Mouse (Mus musculus) T-helper 1 cell (primary cell): ENCODE measurements around the gene Rack1.
"Not testable (repeated sequence)": the region's sequence is repeated elsewhere in the genome, so short reads cannot be mapped to it uniquely, and the experiment has no call there.

ENCODE experiments used
- in situ Hi-C: fragments of 300-600 bp; cut with MboI, MseI; formaldehyde crosslinking; loops from one replicate; pipeline ENCODE4 v1.15.1; 2025; ENCODE audit warnings: high pct_unique_total_duplicates

Gene Rack1

DNA sequence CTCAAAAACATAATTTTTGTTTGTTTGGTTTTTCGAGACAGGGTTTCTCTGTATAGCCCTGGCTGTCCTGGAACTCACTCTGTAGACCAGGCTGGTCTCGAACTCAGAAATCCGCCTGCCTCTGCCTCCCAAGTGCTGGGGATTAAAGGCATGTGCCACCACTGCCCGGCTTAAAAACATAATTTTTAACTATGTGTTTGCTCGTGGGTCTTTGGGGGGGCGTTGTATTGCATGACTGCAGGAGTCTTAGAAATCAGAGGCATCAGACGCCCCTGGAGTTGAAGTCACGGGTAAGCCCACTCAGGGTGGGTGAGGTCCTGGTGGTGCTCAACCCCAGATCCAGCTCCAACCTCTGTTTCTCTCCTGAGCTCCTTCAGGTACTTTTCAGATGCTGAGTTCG lies 8.2 kb upstream of the Rack1 start:
- in situ Hi-C loops: not testable (repeated sequence)

- in situ Hi-C loops: no loop called here
These were observed 6.9 kb upstream of the Rack1 start for GRCm38 (mm10) chr11:48793184-48793583.

GRCm38 (mm10) chr11:48795221-48795620 lies 4.9 kb upstream of the Rack1 start:
- in situ Hi-C loops: loop anchor here (5.0 kb wide), 1 partner anchor 302 kb away; no protein-coding TSS in a partner anchor

GRCm38 (mm10) chr11:48796290-48796689 lies 3.8 kb upstream of the Rack1 start:
- in situ Hi-C loops: loop anchor here (5.0 kb wide), 1 partner anchor 301 kb away; no protein-coding TSS in a partner anchor

GRCm38 (mm10) chr11:48797287-48797686 lies 2.8 kb upstream of the Rack1 start:
- in situ Hi-C loops: loop anchor here (5.0 kb wide), 1 partner anchor 300 kb away; no protein-coding TSS in a partner anchor

DNA sequence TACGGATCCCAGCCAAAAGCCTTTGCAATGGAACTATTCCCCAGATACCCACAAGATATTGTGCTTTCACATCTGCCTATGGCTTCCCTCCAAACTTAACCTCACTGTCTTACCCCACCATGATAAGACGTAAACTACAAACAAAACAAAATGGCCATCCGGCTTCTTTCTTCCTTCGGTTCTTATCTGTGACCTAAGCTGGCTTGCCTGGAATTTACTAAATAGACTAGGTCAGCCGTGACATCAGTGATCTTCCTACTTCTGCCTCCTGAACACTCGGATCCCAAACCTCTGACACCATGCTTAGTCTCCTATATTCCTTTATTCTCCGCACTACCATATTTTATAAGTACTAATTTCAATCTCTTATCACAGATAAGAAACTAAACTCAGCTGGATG lies 1.8 kb upstream of the Rack1 start:
- in situ Hi-C loops: loop anchor here (5.0 kb wide), 1 partner anchor 299 kb away; no protein-coding TSS in a partner anchor

DNA sequence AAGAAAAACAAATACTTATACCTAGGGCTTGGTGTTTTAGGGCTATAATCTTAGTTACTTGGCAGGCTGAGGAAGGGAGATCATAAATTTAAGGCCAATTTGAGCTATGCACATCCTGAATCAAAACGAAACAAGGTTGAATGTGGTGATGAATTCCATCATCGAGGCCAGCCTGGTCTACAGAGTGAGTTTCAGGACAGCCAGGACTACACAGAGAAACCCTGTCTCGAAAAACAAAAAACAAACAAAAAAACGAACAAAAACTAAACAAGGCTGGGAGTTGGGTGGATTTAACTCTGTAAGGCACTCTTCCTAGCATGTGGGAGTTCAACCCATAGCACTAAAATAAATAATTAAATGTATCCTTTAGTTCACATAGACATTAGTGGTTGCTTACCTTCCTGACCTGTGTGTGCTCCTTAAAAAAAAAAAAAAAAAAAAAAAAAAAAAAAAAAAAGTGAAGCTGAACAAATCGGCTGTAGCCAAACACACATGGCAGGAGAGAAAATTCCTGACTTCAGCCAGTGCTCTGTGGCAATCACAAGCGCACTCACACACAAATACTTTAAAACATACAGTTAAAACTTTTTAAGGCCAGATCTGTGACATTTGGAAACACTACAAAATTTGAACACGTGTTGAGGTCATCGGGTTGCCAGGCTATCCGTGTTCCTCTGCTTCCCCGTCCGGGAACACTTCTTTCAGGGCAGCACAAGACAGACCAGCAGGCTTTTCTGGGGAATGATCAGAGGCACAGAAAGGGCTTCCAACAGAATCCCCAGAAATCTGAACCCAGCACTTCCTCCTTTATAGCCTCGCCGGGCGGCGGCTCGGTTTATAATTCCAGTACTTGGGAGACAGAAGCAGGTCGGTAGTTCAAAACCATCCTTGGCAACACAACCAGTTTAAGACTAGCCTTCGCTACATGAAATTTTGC lies 880 bp upstream of the Rack1 start:
- in situ Hi-C loops: loop anchor here (5.0 kb wide), 1 partner anchor 298 kb away; no protein-coding TSS in a partner anchor

DNA sequence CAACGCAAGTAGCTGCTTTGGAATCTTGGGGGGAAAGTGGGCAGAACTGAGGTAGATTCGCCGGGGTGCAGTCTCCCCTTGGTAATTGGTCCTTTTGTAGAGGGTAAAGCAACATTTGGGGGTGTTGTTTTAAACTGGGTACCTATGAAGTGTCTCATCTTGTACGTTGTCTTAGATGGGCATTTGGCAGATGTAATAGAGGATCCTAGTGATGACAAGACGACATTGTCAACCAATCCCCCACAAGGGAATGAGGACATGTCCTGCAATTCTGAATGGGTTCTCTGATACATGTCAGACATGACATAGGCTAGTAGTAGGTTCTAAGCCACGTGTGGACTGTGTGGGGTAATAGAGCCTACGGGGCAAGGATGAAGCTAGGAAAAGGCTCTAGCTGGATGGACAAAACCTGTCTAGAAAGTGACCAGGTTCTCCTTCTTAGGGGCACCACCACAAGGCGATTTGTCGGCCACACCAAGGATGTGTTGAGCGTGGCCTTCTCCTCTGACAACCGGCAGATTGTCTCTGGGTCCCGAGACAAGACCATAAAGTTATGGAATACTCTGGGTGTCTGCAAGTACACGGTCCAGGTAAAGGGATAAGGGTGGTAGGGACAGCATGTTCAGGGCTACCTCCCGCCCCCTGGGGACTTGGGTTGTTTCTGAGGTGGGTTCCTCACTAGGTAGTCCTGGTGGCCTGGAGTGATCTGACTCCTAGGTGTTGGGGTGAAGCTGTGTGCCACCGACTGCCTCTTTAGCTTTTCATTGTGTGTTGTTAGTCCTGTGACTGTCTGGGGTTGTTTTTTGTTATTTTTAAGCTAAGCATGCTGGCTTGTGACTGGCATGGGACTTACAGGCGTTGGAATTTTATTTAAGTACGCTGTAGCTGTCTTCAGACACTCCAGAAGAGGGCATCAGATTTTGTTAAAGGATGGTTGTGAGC lies 2.0 kb downstream of the Rack1 start:
- in situ Hi-C loops: loop anchor here (10.0 kb wide), 1 partner anchor 403 kb away; the partner anchor contains the start of gene Zfp62

- in situ Hi-C loops: loop anchor here (10.0 kb wide), 1 partner anchor 401 kb away; the partner anchor contains the start of gene Zfp62
These were observed 3.9 kb downstream of the Rack1 start for GRCm38 (mm10) chr11:48803988-48804387.

GRCm38 (mm10) chr11:48804922-48805321 lies 4.8 kb downstream of the Rack1 start:
- in situ Hi-C loops: loop anchor here (10.0 kb wide), 1 partner anchor 400 kb away; the partner anchor contains the start of gene Zfp62

DNA sequence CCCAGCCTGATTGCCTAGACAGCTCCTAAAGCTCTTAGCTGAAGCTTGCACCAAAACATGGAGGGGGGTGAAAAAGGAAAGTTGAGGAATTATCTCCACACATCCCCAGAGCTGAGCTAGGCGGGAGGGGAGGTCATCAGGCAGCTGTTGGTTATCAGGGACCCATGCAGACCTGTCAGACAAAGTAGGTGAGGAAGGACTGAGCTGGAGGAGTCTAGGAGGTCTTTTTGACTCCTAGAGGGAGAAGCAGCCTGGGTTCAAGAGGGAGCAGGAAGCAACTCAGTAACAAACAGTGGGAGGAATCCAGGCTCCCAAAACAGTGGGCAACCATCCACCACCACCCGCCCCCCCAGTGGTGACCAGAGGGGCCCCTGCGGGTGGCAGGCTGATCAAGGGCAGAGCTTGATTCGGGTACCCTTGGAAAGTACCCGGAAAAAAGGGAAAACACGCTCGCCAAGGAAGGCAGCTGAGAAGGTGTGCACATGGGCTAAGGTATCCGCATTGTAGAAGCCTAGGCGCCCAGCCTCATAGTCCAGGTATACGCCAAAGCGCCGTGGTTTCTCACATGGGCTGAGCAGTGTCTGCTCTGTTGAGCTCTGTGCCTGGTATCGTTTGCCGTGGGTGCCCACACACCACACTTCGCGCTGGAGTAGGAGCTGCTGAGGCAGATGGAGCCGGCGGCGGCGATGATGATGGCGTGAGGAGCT lies 6.9 kb downstream of the Rack1 start:
- in situ Hi-C loops: loop anchor here (10.0 kb wide), 1 partner anchor 398 kb away; the partner anchor contains the start of gene Zfp62

DNA sequence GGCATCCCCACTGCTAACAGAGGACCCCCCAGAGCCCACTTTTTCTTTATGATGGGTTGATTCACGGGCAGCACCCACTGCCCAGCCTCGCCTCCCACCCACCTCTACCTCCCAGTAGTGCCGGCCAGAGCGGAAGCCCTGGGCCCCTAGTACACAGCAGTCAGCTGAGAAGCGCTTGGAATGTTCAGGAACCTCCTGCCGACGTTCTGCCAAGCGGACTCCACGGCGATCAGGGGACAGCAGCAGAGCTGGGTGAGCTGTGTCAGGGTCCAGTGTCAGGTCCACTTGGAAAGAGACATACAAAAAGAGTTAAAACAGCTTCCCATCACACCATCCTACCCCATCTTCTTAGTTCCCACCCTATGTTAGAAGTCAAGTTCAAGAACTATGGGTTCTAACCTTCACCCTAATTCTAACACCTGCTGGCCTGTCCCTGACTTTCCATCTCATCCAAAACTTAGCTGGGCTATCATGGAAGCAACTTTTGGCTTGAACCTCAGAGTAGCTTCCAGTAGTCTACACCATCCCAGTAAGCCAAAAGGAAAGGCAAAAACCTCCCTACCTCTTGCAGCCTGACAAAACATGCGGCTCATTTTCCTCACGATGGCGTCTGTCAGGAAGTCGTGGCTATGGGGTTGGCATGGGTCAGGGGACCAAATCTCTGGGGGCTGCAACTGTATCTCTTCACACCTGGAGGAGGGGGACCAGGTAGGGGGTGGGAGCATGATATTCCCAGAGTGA lies 7.6 kb downstream of the Rack1 start:
- in situ Hi-C loops: loop anchor here (10.0 kb wide), 1 partner anchor 397 kb away; the partner anchor contains the start of gene Zfp62

- in situ Hi-C loops: loop anchor here (10.0 kb wide), 1 partner anchor 397 kb away; the partner anchor contains the start of gene Zfp62
These were observed 8.1 kb downstream of the Rack1 start for GRCm38 (mm10) chr11:48808304-48808646.

DNA sequence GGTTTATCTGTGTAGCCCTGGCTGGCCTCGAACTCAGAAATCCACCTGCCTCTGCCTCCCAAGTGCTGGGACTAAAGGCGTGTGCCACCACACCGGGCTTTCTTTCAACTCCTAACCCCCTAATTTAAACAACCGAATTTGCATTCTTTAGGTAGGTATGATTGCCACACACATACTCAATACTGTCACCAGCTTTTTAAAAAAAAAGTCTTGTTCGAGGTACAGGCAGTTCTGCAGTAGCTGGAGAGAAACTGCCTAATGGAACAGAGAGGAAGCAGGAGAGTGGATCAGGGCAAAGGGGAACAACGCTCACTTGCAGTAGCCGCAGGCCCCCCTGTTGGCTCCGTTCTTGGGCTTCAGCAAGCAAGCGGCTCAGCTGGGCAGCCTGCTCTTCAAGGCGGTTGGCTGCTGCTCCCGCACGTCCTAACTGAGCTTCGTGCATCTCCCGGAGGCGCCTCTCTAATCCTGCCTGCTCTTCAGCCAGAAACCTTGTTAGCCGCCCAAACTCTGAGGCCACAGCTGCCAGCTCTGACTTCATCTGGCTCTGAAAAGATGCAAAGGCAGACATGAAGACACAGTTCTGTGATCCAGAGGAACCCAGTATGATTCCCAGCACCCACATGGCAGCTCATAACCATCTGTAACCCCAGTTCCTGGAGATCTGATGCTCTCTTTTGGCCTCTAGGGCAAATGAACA lies 8.8 kb downstream of the Rack1 start:
- in situ Hi-C loops: loop anchor here (10.0 kb wide), 1 partner anchor 396 kb away; the partner anchor contains the start of gene Zfp62

GRCm38 (mm10) chr11:48809434-48809830 lies 9.3 kb downstream of the Rack1 start:
- in situ Hi-C loops: loop anchor here (10.0 kb wide), 1 partner anchor 395 kb away; the partner anchor contains the start of gene Zfp62

DNA sequence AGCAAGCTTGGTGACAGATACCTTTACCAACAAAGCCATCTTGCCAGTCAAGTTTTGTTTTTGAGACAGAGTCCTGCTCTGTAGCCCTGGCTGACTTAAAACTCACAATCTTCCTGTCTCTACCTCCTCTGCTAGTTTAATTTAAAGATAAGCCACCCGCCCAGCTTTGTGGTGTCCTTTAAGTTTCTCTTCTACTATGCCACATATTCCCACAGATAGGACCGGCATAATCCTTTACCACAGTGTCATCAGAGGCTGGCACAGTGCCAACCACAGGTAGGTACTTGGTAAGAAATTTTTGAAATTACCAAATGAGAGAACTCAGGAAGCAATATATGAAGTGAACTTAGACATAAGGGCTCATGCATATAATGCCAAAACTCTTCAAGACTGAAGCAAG lies 10.0 kb downstream of the Rack1 start:
- in situ Hi-C loops: no loop called here

DNA sequence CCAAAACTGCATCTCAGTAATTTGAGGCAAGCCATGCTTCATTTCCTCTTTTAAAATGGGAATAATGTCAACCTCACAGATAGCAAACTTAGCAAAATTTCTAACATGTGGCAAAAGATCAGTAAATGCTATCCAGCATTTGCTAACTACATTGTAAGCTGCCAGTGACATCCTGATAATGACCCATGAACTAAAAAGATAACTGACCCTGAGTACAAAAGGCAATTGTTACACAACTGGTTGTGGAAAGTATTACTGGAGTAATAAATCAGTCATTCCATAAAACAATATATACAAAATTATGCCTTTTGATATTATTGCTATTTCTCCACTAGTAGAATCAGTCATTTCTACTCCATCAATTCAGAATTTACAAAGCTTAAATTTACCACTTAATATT lies 13.7 kb downstream of the Rack1 start:
- in situ Hi-C loops: no loop called here

DNA sequence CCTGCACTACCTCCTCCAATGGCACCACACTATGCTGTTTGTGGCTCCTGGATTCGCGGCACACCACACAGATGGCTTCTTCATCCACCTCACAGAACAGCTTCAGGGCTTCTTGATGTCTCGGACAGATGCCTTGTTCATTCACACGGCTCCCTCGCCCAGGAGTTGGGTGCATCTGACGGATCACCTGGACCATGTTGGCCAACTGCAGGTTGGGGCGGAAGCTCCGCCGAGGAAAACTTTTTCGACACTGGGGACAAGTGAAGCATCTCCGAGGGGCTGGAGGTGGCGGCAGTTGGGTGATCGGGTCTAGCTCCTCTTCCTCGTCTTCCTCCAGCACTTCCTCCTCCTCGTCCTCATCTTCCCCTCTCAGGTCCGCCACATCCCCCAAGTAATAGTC lies 15.7 kb downstream of the Rack1 start:
- in situ Hi-C loops: no loop called here

- in situ Hi-C loops: no loop called here
These were observed 16.2 kb downstream of the Rack1 start for GRCm38 (mm10) chr11:48816281-48816781.
